Mouse (Mus musculus) thymus, adult 18-20 months (tissue): ENCODE results near the gene Rab11b.

Source experiments
- DNase-seq, 2 experiments: peaks; one replicate each; pipeline ENCODE4 v3.0.0; 2022; ENCODE audit warnings: mixed read lengths in 2 of 2

The Rab11b gene

DNA sequence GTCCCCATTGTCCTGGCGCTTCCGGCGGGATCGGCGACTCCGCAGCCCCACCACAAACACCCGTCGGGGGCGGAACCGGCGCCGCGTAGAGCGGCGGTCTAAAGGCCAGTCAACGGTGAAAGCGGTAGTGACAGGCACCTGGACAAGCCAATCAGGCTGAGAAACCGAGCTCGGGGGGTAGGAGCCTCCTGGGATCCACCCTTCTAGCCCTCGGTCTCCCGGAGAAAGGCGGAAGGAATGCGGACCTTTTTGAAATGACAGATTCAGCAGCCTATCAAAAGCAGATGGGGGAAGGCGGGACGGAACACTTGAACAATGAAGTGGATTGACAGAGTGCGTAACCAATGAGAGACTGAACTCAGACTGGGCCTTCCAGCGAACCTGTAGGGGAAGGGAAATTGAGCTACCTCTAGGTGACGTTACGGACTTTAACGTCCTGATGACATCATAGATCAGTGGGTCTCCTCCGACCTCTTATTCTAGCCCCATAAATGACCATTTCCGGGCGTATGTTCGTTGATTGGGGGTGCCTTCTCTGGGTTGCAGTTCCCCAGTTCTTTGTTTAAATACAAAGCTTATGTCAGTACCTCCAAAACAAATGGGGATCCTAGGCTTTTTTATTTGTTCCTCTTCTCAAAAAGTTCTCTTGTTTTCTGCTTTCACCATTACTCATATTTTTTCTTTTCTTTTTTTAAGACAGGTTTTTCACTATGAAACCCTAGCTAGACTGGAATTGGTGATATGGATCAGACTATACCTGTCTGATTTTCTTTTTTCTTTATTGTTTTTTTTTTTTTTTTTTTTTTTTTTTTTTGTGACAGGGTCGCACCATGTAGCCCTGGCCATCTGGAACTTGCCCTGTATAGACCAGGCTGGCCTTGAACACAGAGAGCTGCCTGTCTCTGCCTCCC is at the start of gene Rab11b:
Gene Rab11b, minus strand, starts transcription at position 276 of the 911 bp plus-strand sequence.
- DNase-seq = peak; percentile 100

DNA sequence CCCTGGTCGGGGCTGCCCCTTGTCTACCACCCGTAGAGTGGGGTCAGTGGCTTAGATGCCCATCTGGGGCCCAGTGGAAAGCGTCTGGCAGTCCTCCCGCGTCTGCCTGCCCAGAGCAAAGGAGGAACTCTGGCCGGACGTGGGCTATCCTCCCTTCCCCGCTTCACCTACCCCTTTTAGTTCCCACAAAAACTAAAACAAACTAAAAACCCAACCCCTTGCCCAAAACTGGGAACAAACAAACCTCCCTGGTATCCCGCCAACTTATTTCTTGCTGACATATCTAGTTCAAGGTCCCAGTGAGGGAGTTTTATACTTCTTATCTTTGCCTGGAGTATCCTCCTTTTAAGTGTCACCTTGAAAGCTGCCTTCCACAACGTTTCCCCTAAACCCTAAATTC is 47.9 kb upstream of the Rab11b start:
- DNase-seq = no peak

DNA sequence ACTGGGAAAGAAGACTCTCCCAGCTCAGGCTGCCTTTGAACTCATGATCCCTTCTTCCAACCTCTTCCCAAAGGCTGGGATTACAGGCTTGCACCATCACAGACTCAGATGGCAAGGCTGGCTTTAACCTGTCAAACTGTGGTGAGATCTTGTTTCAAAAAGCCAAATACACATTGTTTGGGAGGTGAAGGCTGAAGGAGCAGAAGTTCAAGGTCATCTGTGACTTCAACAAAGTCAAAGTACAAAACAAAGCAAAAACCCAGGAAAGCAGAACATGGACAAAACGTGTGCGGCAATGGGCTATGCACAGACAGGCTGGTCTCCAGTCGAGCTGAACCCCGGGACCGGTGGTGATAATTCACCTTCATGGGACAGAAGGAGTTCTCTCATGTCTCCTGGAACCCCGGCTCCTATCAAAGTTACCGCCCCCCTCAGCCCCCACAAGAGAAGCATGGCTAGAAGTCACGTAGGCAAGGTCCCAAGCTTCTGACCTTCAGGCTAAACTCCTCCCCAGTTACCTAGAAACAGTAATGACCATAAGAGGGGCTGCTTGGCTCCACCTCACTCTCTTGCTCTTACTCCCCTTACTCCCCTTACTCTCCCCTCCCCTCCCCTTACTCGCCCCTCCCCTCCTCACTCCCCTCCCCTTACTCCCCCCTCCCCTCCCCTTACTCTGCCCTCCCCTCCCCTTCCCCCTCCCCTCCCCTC is 47.0 kb upstream of the Rab11b start:
- DNase-seq = no peak

DNA sequence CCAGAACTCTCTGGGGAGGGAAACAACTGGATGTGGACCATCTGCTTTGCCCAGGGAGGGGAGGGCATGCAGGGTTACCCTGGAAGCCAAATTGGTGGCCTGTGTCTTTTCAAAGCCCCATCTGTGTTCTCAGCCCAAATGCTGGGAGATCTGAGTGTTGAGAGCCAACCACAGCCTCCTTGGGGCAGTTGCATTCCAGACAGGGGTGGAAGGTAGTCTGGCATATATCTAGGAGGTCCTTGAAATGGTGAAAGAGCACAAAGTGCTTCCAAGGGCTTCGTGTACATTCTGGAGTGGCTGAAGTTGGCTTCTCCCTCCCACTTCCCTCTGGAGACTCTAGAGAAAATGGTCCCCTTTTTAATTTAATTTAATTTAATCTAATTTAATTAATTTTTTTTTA is 44.4 kb upstream of the Rab11b start:
- DNase-seq = no peak

DNA sequence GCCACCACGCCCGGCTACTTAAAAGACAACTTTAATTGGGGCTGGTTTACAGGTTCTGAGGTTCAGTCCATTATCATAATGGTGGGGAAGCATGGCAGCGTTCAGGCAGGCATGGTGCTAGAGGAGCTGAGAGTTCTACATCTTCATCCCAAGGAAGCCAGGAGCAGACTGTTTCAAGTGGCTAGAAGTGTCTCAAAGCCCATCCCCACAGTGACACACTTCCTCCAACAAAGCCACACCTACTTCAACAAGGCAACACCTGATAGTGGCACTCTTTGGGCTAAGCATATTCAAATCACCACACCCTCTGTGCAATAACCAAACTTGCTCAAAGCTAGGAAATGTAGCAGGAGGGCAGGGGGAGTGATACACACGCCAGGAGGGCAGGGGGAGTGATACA is 43.9 kb upstream of the Rab11b start:
- no peak for DNase-seq

DNA sequence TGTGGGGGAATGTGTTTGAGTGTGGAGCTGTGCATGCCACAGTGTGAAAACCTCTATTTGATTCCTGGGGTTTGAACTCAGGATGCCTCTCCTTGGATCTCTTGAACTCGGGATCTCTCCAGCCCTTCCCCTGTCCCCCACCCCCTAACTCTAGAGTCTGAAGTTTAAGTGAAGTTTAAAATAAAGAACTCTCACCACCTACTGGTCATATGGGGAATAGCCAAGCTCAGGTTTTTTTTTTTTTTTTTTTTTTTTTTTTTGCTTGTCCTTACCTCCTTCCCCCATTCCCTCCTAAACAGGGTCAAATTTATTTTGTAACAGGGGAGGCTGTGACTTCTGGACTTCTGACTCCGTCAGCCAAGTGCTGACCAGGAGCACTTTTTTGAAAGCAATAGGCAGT is 41.9 kb upstream of the Rab11b start:
- no peak for DNase-seq

DNA sequence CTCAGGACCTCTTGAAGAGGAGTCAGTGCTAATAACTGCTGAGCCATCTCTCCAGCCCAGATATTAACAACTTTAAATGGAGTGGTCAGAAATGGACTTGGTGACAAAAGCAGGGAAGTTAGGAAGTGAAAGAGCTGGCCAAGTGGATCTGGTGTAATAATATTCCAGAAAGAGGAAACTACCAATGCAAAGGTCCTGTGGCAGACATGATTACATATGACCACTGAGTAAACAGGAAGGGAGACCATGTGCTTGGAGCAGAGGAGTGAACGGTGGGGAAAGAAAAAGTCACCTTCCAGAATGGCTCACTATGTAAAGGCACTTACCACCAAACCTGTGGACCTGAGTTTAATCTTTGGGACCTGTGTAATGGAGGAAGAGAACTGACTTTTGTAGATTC is 38.9 kb upstream of the Rab11b start:
- DNase-seq = no peak

DNA sequence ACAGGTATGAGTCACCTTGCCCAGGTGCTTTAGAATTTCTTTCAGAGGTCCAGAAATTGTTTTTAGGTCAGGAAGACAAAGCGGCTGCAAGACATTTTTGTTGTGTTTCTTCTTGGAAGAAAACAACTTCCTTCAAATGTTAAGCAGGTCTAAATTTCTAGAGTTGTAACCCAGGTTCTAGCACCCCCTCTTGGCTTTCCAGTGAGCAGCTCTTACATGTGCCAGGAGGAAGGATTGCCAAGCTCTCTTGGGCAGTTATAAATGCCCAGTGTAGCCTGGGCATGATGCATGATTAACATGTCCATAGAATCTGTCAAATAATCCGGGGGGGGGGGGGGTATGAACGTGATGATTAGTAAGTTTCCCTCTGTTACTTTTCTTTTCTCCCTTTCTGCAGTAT is 38.0 kb upstream of the Rab11b start:
- no peak for DNase-seq

DNA sequence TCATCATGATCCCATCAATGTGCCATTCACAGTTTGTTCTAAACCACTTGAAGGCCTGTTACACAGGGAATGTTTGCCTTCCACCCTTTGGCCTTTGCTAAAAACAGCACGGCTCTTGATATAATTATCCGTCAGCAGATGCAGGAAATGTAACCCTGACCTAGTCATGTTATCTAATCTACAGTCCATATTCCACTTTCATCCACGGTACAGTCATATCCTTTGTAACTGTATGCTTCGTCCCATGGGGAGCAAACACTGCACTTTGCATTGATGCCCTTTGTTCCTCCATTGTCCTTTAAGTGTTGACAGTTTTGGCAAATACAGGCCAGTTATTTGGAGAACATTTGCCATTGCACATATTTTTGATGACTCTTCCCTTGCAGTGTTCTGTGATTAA is 28.4 kb upstream of the Rab11b start:
- DNase-seq = no peak

DNA sequence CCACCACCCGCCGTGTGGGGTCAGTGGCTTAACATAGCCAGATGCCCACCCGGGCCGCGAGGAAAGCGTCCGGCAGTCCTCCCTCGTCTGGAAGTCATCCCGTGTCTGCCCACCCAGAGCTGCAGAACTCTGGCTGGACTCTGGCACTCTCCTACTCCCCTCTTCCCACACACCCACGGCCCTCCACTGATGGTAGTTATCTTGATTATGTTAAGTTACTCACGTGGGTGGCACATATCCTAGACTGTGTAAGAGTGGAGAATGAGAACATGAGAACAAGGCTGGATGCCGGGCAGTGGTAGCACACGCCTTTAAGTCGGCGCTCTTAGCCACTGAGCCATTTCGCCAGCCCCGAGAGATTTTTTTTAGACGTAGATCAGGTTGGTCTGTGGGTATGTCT is 26.0 kb upstream of the Rab11b start:
- no peak for DNase-seq

DNA sequence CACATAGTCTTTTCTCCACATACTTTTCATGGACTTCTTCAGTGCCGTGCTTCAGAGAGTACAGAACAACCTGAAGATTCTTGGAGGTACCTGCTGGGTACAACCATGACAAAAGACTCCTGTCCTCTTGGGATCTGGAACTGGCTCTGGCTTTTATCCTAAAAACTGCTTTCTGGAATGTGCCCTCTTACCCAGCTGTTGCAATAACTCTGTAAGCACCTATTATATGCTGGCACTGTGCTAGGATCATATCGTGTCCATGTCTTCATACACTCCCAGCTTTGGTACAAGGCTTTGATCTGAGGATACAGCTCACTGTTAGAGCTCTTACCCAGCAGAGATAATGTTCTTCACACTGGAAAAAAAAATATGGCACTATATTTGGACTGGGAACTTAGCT is 24.6 kb upstream of the Rab11b start:
- no peak for DNase-seq

DNA sequence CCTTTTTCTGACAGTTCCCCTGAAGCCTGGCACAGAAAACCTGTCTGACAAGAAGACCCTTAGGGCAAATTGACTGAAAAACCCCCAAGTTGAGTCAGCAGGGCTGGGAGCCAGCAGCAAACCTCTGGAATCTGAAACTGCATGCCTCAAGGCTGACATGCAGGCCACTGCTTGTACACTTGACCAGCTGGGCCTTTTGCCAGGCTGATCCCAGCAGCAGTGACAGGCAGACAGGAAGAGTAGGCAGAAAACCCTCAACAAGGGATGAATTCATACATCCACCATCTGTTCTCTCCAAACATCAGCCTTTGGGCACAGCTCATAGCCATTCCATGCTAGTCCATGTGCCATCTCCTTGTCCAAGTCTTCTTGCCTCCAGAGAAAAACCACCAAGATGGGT is 23.1 kb upstream of the Rab11b start:
- DNase-seq = no peak

DNA sequence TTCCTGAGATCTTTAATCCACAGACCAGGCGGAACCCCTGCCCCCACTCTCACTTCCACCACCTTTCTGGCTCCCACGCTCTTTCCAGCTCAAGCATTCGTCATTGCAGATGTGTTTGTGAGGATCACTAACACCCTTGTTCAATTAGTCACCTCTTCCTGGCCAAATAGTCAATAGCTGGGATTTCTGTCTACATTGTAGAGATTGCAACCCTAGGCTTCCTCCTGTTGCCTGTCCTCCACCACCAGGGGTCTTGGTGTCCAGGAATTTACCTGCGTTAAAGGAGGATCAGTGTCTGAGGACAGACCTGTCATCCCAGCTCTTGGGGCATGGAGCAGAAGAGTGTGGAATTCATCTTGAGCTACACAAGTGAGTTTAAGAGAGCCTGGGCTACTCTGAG is 21.7 kb upstream of the Rab11b start:
- no peak for DNase-seq

DNA sequence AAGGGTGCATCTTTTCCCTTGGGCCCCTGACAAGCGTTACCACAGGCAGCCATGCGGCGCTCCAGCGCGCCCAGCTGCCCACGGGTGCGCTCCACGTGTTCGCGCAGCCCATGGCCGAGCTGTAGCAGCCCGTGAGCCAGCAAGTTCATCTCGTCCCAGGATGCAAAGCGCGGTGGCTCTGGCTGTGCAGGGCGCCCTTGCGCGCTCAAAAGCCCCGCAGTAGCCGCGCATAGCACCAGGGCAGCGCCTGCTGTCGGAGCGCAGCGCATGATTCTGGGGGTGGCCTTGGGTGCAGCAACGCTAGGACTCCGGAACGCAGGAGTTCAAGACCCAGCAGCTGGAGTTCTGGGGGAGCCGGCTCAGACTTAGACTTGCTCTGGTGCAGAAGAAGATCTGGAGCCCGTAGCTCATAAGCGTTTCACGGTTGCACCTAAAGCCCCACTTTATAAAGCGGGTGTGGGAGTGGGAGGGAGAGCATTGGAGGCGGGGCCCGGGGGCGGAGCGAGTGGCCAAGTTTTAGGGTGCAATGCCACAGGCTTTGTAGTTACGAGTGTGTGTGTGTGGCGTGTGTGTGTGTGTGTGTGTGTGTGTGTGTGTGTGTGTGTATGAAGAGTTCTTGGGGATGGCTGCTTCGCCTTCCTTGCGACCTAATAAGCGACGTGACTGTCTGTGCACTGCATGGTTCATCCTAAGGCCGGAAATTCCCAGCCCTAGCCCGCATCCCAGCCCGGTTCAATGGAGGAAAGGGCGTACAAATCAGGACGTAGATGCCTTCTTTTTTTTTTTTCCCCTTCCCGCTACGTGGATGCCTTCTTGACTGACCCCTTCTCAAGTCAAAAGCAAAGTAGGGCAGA is 21.0 kb upstream of the Rab11b start, which contains the start of gene Angptl4:
Gene Angptl4, minus strand, starts transcription at position 707 of the 854 bp plus-strand sequence.
- DNase-seq = peak; percentile 57 to 75

DNA sequence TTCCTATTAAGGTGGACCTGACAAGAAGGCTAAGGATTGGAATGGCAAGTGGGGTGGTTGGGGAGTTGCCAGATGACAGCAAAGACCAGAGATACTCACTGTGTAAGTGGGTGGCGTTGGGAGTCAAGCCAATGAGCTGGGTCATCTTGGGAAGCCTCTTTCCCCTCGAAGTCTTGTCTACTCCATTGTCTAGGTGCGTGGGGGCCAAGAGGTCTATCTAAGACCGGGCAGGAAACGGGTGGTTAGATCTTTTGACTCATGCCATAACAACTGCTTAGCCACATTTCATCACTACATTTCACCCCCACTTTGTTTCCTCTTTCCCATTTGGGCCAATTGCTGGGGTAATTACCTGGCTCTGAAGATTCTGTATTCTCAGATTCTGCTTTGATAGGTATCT is 20.1 kb upstream of the Rab11b start:
- no peak for DNase-seq

DNA sequence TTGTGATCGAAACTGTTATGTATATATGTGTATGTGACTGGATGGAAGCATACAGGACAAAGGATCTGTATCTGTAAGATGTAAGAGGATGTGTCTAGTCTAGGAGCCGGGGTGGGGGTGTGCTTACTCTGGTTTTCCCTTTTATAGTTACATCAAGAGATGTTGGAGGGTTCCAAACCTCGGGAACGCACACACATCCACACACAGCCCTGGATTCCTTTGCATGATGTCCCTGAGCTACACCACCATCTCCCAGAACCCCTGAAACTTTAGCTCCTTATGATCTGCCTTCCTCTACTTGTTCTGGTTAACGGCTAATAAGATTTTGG is 19.6 kb upstream of the Rab11b start:
- no peak for DNase-seq

DNA sequence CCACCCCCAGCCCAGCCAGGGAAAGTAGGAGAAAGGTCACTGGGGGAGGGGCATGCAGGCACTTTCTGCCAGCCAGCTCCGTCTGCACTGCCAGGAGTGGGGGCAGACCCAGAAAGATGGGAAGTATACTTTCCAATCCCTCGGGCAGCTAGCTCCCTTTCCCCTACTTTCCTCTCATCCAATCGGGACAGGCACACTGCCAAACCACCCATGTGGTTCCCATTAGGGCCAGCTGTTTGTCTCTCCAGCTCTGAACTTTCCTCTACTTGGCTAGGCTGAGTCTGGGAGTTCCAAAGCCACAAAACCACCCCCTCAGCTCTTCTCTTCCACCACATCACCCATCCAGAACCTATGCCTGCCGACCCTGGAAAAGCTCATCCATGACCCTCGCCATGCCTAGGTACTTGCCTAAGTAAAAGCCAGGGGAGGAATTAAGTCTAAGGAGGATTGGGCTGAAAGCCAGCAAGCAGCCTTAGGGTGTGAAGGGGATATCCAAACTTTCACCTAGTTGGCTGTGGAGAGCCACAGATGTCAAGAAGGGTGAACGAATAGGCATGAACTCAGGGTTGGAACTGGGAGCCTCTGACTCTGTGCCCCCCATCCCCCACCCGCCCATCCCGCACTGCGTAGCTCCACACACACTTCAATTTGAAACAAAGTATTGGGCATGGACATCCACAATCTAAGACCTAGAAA is 19.1 kb upstream of the Rab11b start:
- peak; percentile 26 to 28 for DNase-seq

DNA sequence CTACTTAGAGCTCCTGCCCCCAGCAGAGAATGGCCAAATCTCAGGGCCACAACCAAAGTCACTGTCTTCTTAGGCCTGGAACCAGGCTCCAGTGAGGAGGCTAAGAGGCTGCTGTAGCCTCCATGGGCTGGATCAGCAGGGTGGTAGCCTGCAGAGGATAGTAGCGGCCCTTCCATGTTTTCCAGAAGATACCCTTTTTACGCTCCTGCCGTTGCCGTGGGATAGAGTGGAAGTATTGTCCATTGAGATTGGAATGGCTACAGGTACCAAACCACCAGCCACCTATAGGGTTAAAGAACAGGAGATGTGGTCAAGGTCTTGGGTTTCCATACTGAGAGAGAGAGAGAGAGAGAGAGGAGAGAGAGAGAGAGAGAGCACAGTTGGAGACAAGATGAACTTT is 15.0 kb upstream of the Rab11b start:
- no peak for DNase-seq

DNA sequence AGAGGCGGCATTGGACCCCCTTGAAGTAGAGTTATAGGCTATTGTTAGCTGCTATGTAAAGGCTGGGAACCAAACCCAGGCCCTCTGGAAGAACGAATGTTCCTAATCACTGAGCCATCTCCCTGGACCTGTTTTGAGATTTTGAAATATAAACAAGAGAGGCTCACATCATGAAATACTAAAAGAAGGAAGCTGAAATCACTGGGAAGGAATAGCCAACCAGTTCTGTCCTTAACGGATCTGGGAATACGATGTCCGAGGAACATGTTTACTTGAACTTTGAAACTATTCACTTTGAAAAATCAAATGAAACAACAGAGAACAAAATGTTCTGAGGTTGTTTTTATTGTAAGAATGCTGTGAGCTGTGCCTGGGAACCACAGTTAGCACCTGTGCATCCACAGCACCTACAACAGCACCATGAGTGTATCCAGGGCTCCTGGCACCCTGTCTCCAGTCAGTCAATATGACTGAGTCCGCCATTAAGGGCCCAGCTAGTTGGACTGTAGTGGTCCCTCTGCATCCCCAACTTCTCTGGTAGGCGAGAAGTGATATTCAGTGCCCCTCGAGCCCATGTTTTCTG is 14.3 kb upstream of the Rab11b start:
- DNase-seq = no peak

DNA sequence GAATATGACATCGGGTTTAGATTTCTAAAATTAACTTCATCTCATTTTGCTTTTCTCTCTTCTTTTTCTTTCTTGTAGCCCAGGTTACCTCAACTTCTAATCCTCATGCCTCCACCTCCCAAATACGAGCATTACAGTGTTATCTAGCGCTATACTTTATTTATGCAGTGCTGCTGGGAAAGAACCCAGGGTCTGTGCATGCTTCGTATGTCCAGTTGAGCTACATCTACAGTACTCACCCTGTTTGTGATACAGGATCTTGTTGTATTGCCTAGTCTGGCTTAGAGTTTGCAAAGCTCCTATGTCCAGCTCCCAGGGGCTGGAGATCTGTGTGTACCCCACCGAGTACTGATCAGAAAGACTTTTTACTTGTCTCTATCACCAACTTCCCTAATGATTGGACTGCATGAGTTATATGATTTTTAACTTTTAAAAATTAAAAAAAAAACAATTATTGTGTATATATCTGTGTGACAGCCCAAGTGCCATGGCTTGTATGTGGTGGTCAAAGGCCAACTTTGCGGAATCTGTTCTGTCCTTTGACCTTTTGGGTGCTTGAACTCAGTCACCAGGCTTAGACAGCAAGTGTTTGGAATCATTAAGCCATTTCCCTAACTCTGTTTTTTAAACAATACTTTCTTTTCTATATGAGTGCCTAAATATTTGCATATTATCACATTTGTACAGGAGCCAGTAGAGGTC is 13.7 kb upstream of the Rab11b start:
- no peak for DNase-seq

DNA sequence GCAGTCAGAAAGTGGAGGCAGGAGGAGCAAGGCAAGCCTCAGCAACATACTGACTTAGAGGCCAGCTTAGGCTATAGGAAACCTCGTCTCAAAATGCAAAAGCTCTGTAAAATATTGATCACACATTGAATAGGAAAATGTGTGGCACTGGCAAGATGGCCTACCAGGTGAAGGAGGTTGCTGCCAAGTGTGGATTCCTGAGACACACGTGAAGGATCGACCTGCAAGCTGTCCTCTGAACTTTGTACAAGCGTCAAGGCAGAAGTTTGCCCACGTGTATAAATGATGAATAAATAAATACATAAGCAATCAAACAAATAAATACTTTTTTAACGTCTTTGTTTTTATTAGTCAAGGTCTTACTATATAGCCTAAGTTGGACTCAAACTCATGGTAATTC is 13.1 kb upstream of the Rab11b start:
- DNase-seq = no peak

DNA sequence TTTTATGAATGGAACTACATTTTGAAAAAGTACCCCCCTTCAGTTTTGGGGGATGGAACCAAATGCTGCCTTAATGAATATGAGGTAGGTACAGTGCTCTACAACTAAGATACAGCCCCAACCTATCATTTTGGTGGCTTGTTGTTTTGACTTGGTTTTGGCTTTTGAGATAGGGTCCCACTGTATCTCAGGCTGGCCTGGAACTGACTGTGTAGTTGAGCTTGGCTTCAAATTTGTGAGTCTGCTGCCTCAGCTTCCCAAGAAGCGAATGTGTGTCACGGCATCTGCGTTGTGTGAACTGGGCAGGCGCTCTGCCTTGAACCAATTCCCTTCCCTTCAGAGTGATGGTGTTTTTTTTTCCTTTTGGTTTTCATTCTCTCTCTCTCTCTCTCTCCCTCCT is 11.3 kb upstream of the Rab11b start:
- DNase-seq = no peak
